ENCODE assay signal across 8 mouse cellular contexts in the genomic region with DNA sequence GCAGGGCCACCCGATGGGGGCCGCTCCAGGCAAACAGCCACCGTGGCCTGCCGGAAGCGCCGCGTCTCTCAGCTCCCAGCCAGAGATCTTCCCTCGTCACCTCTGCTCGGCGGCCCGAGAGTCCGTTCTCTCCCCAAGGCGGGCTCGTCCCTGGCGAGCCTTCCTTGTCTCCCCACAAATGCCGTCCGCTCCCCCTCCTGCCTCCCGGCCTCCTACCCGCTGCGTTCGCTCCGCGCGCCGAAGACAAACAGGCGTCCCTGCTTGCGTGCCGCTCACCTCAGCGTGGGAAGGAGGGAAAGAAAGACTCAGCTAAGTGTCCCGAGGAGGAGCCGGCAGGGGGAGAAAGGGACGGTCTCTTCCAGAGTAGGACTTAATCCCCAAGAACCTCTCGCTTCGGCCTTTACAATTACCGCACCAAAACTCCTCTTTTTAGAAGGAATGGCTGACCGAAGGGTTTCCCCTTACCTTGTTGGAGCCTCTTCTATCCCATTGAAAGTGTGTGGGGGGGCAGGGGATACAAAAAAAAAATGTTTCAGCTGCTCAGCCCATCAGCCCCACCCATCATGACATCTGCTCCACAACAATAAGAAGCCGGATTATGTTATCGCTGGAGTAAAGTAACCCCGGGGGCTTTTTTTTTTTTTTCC. TPM values are rescaled to one million over a fixed set of nuclear protein-coding genes. Genes with fewer than 3 reads are reported as not detected.
DNase-seq lines count a peak whose midpoint lies in the region; ATAC-seq lines count a peak whose summit lies in the region.

Trip12 (minus strand) TSS at position 499 of the 647 bp plus-strand sequence.

- DNase-seq in lung, adult 18-20 months, result no peak
- DNase-seq in adrenal gland, adult 8-10 months, result no peak
- DNase-seq in urinary bladder, adult 18-20 months (ENCODE audit: low spot score in 2 of 2), result no peak

- peak within 1 kb of the TSS; percentile 99 for H3K4me3 ChIP-seq in lung, embryonic 15.5 days
- peak within 1 kb of the TSS; percentile 73 for H3K4me3 ChIP-seq in forebrain, embryonic 15.5 days
- H3K4me3 ChIP-seq in hindbrain, embryonic 13.5 days, result peak within 1 kb of the TSS; percentile 90
- peak within 1 kb of the TSS; percentile 98 for H3K4me3 ChIP-seq in liver, embryonic 15.5 days (replicated peaks)
- H3K4me3 ChIP-seq in stomach, embryonic 16.5 days (replicated peaks; ENCODE audit: low read length), result peak within 1 kb of the TSS; percentile 94

- peak within 1 kb of the TSS; percentile 98 for H3K27ac ChIP-seq in lung, embryonic 15.5 days
- H3K27ac ChIP-seq in forebrain, embryonic 15.5 days (replicated peaks), result peak within 1 kb of the TSS; percentile 99
- peak within 1 kb of the TSS; percentile 98 for H3K27ac ChIP-seq in hindbrain, embryonic 13.5 days
- H3K27ac ChIP-seq in liver, embryonic 15.5 days (replicated peaks), result peak within 1 kb of the TSS; percentile 94
- H3K27ac ChIP-seq in stomach, embryonic 16.5 days (ENCODE audit: low read length), result peak within 1 kb of the TSS; percentile 99

- under 1% methylated on average over 39 of the region's 39 CpGs for WGBS in lung, embryonic 15.5 days
- WGBS in forebrain, embryonic 15.5 days, result under 1% methylated on average over 39 of the region's 39 CpGs
- under 1% methylated on average over 39 of the region's 39 CpGs for WGBS in hindbrain, embryonic 13.5 days
- under 1% methylated on average over 39 of the region's 39 CpGs for WGBS in liver, embryonic 15.5 days (ENCODE audit: insufficient replicate concordance)
- under 1% methylated on average over 39 of the region's 39 CpGs for WGBS in stomach, embryonic 16.5 days

- no peaks in the 10 kb centered on the region for H3K27me3 ChIP-seq in lung, embryonic 15.5 days
- H3K27me3 ChIP-seq in forebrain, embryonic 15.5 days, result no peaks in the 10 kb centered on the region
- no peaks in the 10 kb centered on the region for H3K27me3 ChIP-seq in hindbrain, embryonic 13.5 days
- no peaks in the 10 kb centered on the region for H3K27me3 ChIP-seq in liver, embryonic 15.5 days
- no peaks in the 10 kb centered on the region for H3K27me3 ChIP-seq in stomach, embryonic 16.5 days (ENCODE audit: control insufficient read depth, insufficient read depth, low read length)

- peak; percentile 33; the same call in 1 of the 2 replicates for ATAC-seq in lung, embryonic 15.5 days (ENCODE audit: borderline replicate concordance, extremely low read depth, low FRiP score, low TSS enrichment)
- no peak; the same call in none of the 2 replicates for ATAC-seq in forebrain, embryonic 15.5 days (replicated peaks)
- peak; percentile 53; the same call in 1 of the 2 replicates for ATAC-seq in hindbrain, embryonic 13.5 days (ENCODE audit: low FRiP score)
- ATAC-seq in liver, embryonic 15.5 days (ENCODE audit: insufficient read depth), result peak; percentile 52
- ATAC-seq in stomach, embryonic 16.5 days (ENCODE audit: insufficient read depth, low FRiP score), result peak; percentile 42; the same call in 1 of the 2 replicates

- peak within 1 kb of the TSS; percentile 74 for H3K4me2 ChIP-seq in lung, embryonic 15.5 days
- peak within 1 kb of the TSS; percentile 72 for H3K4me2 ChIP-seq in forebrain, embryonic 15.5 days (replicated peaks)
- H3K4me2 ChIP-seq in hindbrain, embryonic 13.5 days, result peak within 1 kb of the TSS; percentile 78
- peak within 1 kb of the TSS; percentile 81 for H3K4me2 ChIP-seq in liver, embryonic 15.5 days
- peak within 1 kb of the TSS; percentile 73 for H3K4me2 ChIP-seq in stomach, embryonic 16.5 days (ENCODE audit: low read depth, low read length)

- 0 out of 2 replicates have a peak, but pooled peaks cover 16% of the 10 kb centered on the region for H3K4me1 ChIP-seq in lung, embryonic 15.5 days
- peaks cover 28% of the 10 kb centered on the region for H3K4me1 ChIP-seq in forebrain, embryonic 15.5 days
- peaks cover 33% of the 10 kb centered on the region for H3K4me1 ChIP-seq in hindbrain, embryonic 13.5 days (replicated peaks)
- H3K4me1 ChIP-seq in liver, embryonic 15.5 days (replicated peaks), result peaks cover 31% of the 10 kb centered on the region
- H3K4me1 ChIP-seq in stomach, embryonic 16.5 days (ENCODE audit: control insufficient read depth, insufficient read depth, low read length), result no peaks in the 10 kb centered on the region; the same call in 1 of the 2 replicates

- no peaks in the 10 kb centered on the region; the same call in 1 of the 2 replicates for H3K36me3 ChIP-seq in lung, embryonic 15.5 days
- no peaks in the 10 kb centered on the region for H3K36me3 ChIP-seq in forebrain, embryonic 15.5 days
- H3K36me3 ChIP-seq in hindbrain, embryonic 13.5 days, result no peaks in the 10 kb centered on the region
- no peaks in the 10 kb centered on the region for H3K36me3 ChIP-seq in liver, embryonic 15.5 days (replicated peaks)
- no peaks in the 10 kb centered on the region for H3K36me3 ChIP-seq in stomach, embryonic 16.5 days (ENCODE audit: control insufficient read depth, insufficient read depth, low read length)

- no peaks in the 10 kb centered on the region for H3K9me3 ChIP-seq in lung, embryonic 15.5 days
- H3K9me3 ChIP-seq in forebrain, embryonic 15.5 days, result no peaks in the 10 kb centered on the region
- H3K9me3 ChIP-seq in hindbrain, embryonic 13.5 days, result no peaks in the 10 kb centered on the region
- no peaks in the 10 kb centered on the region for H3K9me3 ChIP-seq in liver, embryonic 15.5 days (replicated peaks)
- no peaks in the 10 kb centered on the region for H3K9me3 ChIP-seq in stomach, embryonic 16.5 days (replicated peaks; ENCODE audit: control insufficient read depth, low read length)

- peak within 1 kb of the TSS; percentile 99 for H3K9ac ChIP-seq in lung, embryonic 15.5 days
- H3K9ac ChIP-seq in forebrain, embryonic 15.5 days (replicated peaks), result peak within 1 kb of the TSS; percentile 80
- H3K9ac ChIP-seq in hindbrain, embryonic 13.5 days, result peak within 1 kb of the TSS; percentile 96
- peak within 1 kb of the TSS; percentile 97 for H3K9ac ChIP-seq in liver, embryonic 15.5 days
- peak within 1 kb of the TSS; percentile 99 for H3K9ac ChIP-seq in stomach, embryonic 16.5 days (ENCODE audit: low read length)

RNA-seq across cellular contexts. Expression of gene Trip12, which starts in this region (rescaled TPM):
- 49.2 and 56.0 TPM in 2 replicates for polyA plus RNA-seq in lung, embryonic 15.5 days (2015; fragmentation: Nextera tagmentation; extraction: Ambion mirVana)
- total RNA-seq in adrenal gland, adult 8-10 months (2022), result 100 to 1,000 TPM; 216 to 293 (median 285) TPM
- polyA plus RNA-seq in forebrain, embryonic 15.5 days (2015; fragmentation: Nextera tagmentation; extraction: Ambion mirVana), result 53.8 and 55.5 TPM in 2 replicates
- polyA plus RNA-seq in hindbrain, embryonic 13.5 days (2015; fragmentation: Nextera tagmentation; extraction: Ambion mirVana), result 59.9 and 66.5 TPM in 2 replicates
- 27.5 and 29.5 TPM in 2 replicates for polyA plus RNA-seq in liver, embryonic 15.5 days (2015; fragmentation: Nextera tagmentation; extraction: Ambion mirVana)
- 58.1 and 61.1 TPM in 2 replicates for polyA plus RNA-seq in stomach, embryonic 16.5 days (2015; fragmentation: Nextera tagmentation; extraction: Ambion mirVana)
